8 mouse cellular contexts compared by ENCODE assay signal in genomic region chr1:89922883-89923641, GRCm38 (mm10). TPM values are rescaled to one million over a fixed set of nuclear protein-coding genes. Genes with fewer than 3 reads are reported as not detected.
DNase-seq lines count a peak whose midpoint lies in the region; ATAC-seq and TF ChIP-seq lines count a peak whose summit lies in the region.

No protein-coding gene starts in this region.

- peak overlapping the region; percentile 58 for H3K27ac ChIP-seq in forebrain, embryonic 10.5 days
- H3K27ac ChIP-seq in forebrain, embryonic 15.5 days (replicated peaks) = no peak overlapping the region
- peak overlapping the region; percentile 36; the same call in 1 of the 2 replicates for H3K27ac ChIP-seq in hindbrain, embryonic 13.5 days
- no peak overlapping the region for H3K27ac ChIP-seq in midbrain, embryonic 12.5 days (replicated peaks)

- H3K9me3 ChIP-seq in forebrain, embryonic 10.5 days = peaks cover 11% of the 10 kb centered on the region
- no peaks in the 10 kb centered on the region for H3K9me3 ChIP-seq in forebrain, embryonic 15.5 days
- H3K9me3 ChIP-seq in E14TG2a.4 (ENCODE audit: low read length) = no peaks in the 10 kb centered on the region
- no peaks in the 10 kb centered on the region for H3K9me3 ChIP-seq in hindbrain, embryonic 13.5 days
- peaks cover 8% of the 10 kb centered on the region; the same call in 1 of the 2 replicates for H3K9me3 ChIP-seq in midbrain, embryonic 12.5 days

- no peak overlapping the region for H3K9ac ChIP-seq in forebrain, embryonic 15.5 days (replicated peaks)
- peak overlapping the region; percentile 46; the same call in 1 of the 2 replicates for H3K9ac ChIP-seq in hindbrain, embryonic 13.5 days
- no peak overlapping the region for H3K9ac ChIP-seq in midbrain, embryonic 12.5 days (replicated peaks)

- DNase-seq in forebrain, embryonic 10.5 days (ENCODE audit: extremely low spot score, low spot score) = peak; percentile 53
- DNase-seq in adrenal gland, postnatal 10 days = no peak
- DNase-seq in spleen, postnatal 36 days (ENCODE audit: low spot score in 2 of 2) = no peak
- no peak for DNase-seq in left cerebral cortex, postnatal 14 days (ENCODE audit: low spot score in 2 of 2)

- H3K27me3 ChIP-seq in forebrain, embryonic 10.5 days (ENCODE audit: poor library complexity, severe bottlenecking) = peaks cover 100% of the 10 kb centered on the region
- peaks cover 99% of the 10 kb centered on the region for H3K27me3 ChIP-seq in forebrain, embryonic 15.5 days
- H3K27me3 ChIP-seq in E14TG2a.4 (ENCODE audit: insufficient read depth, low read length) = peaks cover 79% of the 10 kb centered on the region
- H3K27me3 ChIP-seq in hindbrain, embryonic 13.5 days = peaks cover 96% of the 10 kb centered on the region
- H3K27me3 ChIP-seq in midbrain, embryonic 12.5 days = peaks cover 100% of the 10 kb centered on the region

- under 1% methylated on average over 41 of the region's 41 CpGs for WGBS in forebrain, embryonic 10.5 days
- WGBS in forebrain, embryonic 15.5 days = under 1% methylated on average over 40 of the region's 41 CpGs
- 2% methylated on average over 38 of the region's 41 CpGs for WGBS in hindbrain, embryonic 13.5 days
- under 1% methylated on average over 33 of the region's 41 CpGs for WGBS in midbrain, embryonic 12.5 days

- ATAC-seq in forebrain, embryonic 15.5 days (replicated peaks) = no peak
- no peak for ATAC-seq in hindbrain, embryonic 13.5 days (ENCODE audit: low FRiP score)
- peak; percentile 64 for ATAC-seq in midbrain, embryonic 12.5 days (ENCODE audit: low FRiP score, low read depth)

- peak overlapping the region; percentile 43 for H3K4me3 ChIP-seq in forebrain, embryonic 10.5 days
- no peak overlapping the region for H3K4me3 ChIP-seq in forebrain, embryonic 15.5 days
- H3K4me3 ChIP-seq in E14TG2a.4 (replicated peaks; ENCODE audit: low read length) = peak overlapping the region; percentile 63
- peak overlapping the region; percentile 23 for H3K4me3 ChIP-seq in hindbrain, embryonic 13.5 days
- peak overlapping the region; percentile 21; the same call in 1 of the 2 replicates for H3K4me3 ChIP-seq in midbrain, embryonic 12.5 days

- H3K4me1 ChIP-seq in forebrain, embryonic 10.5 days = peaks cover 64% of the 10 kb centered on the region
- H3K4me1 ChIP-seq in forebrain, embryonic 15.5 days = peaks cover 16% of the 10 kb centered on the region
- H3K4me1 ChIP-seq in E14TG2a.4 (replicated peaks; ENCODE audit: low read depth, low read length) = peaks cover 86% of the 10 kb centered on the region
- H3K4me1 ChIP-seq in hindbrain, embryonic 13.5 days (replicated peaks) = peaks cover 65% of the 10 kb centered on the region
- H3K4me1 ChIP-seq in midbrain, embryonic 12.5 days = peaks cover 35% of the 10 kb centered on the region

- no peak for TF ChIP-seq CTCF in E14TG2a.4 (conservative IDR thresholded peaks at IDR 0.05; ENCODE audit: low read length)

- H3K36me3 ChIP-seq in forebrain, embryonic 10.5 days (replicated peaks) = no peaks in the 10 kb centered on the region
- no peaks in the 10 kb centered on the region for H3K36me3 ChIP-seq in forebrain, embryonic 15.5 days
- peaks cover 37% of the 10 kb centered on the region for H3K36me3 ChIP-seq in E14TG2a.4 (ENCODE audit: insufficient read depth, low read length)
- H3K36me3 ChIP-seq in hindbrain, embryonic 13.5 days = no peaks in the 10 kb centered on the region
- H3K36me3 ChIP-seq in midbrain, embryonic 12.5 days = no peaks in the 10 kb centered on the region

- intact Hi-C loops in left cerebral cortex, postnatal 14 days (cut with DNase I) = no loop called here

- no peak overlapping the region for H3K4me2 ChIP-seq in forebrain, embryonic 15.5 days (replicated peaks)
- H3K4me2 ChIP-seq in hindbrain, embryonic 13.5 days = peak overlapping the region; percentile 49
- peak overlapping the region; percentile 43 for H3K4me2 ChIP-seq in midbrain, embryonic 12.5 days (replicated peaks)

RNA-seq across cellular contexts. Expression of gene Gbx2, which starts 7.9 kb away (rescaled TPM):
- polyA plus RNA-seq in forebrain, embryonic 10.5 days (2016; fragmentation: Nextera tagmentation; extraction: Ambion mirVana) = 1.2 and 1.5 TPM in 2 replicates
- polyA plus RNA-seq in forebrain, embryonic 15.5 days (2015; fragmentation: Nextera tagmentation; extraction: Ambion mirVana) = 9.3 and 15.0 TPM in 2 replicates
- polyA plus RNA-seq in hindbrain, embryonic 13.5 days (2015; fragmentation: Nextera tagmentation; extraction: Ambion mirVana) = 54.7 TPM in 2 replicates
- 29.7 and 39.2 TPM in 2 replicates for polyA plus RNA-seq in midbrain, embryonic 12.5 days (2016; fragmentation: Nextera tagmentation; extraction: Ambion mirVana)
- not detected for total RNA-seq in adrenal gland, postnatal 10 days (2021)
- under 1 TPM in 1 of 2 experiments, not detected in 1; 0.74 TPM for total RNA-seq in left cerebral cortex, postnatal 14 days (2021)

Comparison
In these comparisons a context has a peak if more than half of its experiments do, and no peak if none do; other contexts are left out.
1. H3K27ac ChIP-seq: peak in forebrain, embryonic 10.5 days (single experiment) and hindbrain, embryonic 13.5 days (single experiment); none in forebrain, embryonic 15.5 days (single experiment) and midbrain, embryonic 12.5 days (single experiment).